Mouse (Mus musculus) cortical plate, adult 2 months (tissue): ENCODE measurements around the gene Zfhx3.

Source experiments
- CTCF ChIP-seq: fragments of 200-500 bp; IDR thresholded peaks from 2 replicates; pipeline ENCODE4 v1.5.1; 2011; ENCODE audit warnings: mild to moderate bottlenecking, control low read depth, low read length; ENCODE audit not compliant: insufficient read depth; ENCODE audit errors: extremely low read depth
- POLR2A ChIP-seq: fragments of 200-500 bp; IDR thresholded peaks from 2 replicates; pipeline ENCODE4 v1.6.1; 2011; ENCODE audit warnings: mild to moderate bottlenecking, low read length, control low read depth; ENCODE audit not compliant: insufficient read depth; ENCODE audit errors: extremely low read depth

DNA sequence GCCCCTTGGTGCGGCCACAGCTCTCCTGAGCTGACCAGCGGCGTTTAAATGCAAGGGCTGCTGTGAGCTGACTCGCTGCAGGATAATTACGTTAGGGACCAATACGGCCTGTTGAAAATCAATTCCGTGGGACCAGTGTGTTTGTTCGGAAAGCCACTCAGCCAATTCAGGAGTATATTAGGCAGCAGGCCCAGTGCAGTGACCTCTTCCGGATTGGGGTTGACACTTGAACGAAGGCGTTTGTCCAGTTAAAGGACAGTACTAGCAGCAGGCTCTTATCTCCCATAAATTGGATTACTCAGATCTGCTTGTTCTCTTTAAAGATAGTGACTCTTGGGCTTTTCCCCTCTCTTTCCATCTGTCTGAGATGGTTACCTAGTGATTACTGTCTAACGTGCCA, 493.9 kb downstream of the Zfhx3 start:
- TF ChIP-seq CTCF (no peak), POLR2A (no peak)
